Mouse (Mus musculus): ENCODE measurements around the gene Rhbdd3. TPM values are rescaled to one million over a fixed set of nuclear protein-coding genes. Genes with fewer than 3 reads are reported as not detected.
"Not testable (repeated sequence)": the region's sequence is repeated elsewhere in the genome, so short reads cannot be mapped to it uniquely, and the experiment has no call there.

Rhbdd3 gene
- total RNA-seq, 1 experiment from 2014 or later = 24.4 TPM

DNA sequence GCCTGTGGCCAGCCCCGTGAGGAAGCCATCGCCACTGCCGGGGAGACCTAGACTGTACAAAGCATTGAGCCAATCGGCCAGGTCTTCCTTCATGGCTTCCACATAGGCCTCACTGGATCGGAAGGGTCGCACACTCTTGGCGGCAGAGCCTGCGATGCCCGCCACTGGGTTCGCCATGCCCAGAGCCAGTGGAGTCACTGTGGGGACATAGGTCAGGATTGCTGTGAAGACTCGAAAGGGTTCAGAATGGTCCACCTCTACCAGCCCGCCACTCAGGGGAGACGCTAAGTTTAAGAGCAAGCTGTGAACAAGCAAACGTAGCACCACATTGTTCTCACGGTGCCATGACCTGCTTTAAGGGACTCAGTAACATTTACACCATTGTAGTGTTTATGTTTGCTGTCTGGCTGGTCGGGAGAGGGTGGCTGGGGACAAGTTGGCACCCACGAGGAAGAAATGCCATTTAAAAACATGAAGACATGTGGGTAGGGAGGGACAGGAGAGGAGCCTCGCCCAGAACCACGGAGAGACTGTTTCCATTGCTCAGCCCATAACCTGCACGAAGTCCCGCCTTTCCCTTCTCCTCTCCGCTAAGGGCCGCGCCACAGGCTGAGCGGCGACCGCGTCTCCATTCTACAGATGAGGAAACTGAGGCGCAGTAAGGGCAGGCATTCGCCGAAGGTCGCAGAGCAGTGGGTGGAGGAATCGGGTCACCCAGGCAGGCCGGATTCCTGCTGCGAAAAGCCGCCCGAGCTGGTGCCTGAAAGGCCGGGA, 34.3 kb upstream of the Rhbdd3 start:
- ATAC-seq (replicated peaks; ENCODE audit: low read depth, poor library complexity, severe bottlenecking) = no peak

GRCm38 (mm10) chr11:5065056-5065821, 33.5 kb upstream of the Rhbdd3 start, which contains the start of gene Gas2l1:
Gas2l1 (minus strand) TSS chr11:5065327.
- ATAC-seq (replicated peaks; ENCODE audit: low read depth, poor library complexity, severe bottlenecking) = peak; percentile 46

DNA sequence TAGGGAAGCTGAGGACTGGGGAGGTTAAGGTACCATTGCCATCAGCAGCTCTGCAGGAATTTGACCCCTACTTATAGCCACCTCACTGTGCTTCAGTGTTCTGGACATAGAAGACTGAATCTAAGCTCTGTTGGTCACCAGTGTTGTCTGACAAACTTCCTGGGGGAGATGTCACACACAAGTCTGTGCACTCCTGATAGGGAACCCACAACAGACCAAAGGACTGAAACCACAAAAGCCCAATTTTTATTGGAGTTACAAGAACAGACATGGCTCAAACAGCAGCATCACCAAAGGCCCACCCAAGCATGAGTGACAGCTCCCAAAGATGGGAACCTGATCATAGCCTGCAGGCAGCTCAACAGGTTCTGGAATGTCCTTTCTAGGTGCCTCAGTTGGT, 31.7 kb upstream of the Rhbdd3 start:
- peak; percentile 20; the same call in 1 of the 2 replicates for ATAC-seq (replicated peaks; ENCODE audit: low read depth, poor library complexity, severe bottlenecking)

- no peak for ATAC-seq (replicated peaks; ENCODE audit: low read depth, poor library complexity, severe bottlenecking)
Measured at GRCm38 (mm10) chr11:5068126-5068971, 30.4 kb upstream of the Rhbdd3 start.

DNA sequence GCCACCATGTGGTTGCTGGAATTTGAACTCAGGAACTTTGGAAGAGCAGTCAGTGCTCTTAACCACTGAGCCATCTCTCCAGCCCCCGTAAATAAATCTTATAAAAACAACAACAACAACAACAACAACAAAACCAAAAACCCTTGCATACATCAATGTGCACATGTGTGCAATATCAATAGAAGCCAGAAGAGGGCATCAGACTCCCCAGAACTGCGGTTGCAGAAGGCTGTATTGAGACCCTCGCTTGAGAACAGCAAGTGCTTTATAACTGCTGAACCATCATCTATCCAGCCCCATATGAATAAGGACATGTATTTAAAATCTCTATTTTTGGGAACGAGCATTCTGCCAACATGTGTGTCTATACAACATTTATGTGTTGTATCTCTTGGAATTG, 23.8 kb upstream of the Rhbdd3 start:
- 0 out of 2 replicates have a peak, but pooled peaks have one; percentile 74 for ATAC-seq (replicated peaks; ENCODE audit: low read depth, poor library complexity, severe bottlenecking)

- no peak for ATAC-seq (replicated peaks; ENCODE audit: low read depth, poor library complexity, severe bottlenecking)
Measured at GRCm38 (mm10) chr11:5075760-5076159, 23.0 kb upstream of the Rhbdd3 start.

DNA sequence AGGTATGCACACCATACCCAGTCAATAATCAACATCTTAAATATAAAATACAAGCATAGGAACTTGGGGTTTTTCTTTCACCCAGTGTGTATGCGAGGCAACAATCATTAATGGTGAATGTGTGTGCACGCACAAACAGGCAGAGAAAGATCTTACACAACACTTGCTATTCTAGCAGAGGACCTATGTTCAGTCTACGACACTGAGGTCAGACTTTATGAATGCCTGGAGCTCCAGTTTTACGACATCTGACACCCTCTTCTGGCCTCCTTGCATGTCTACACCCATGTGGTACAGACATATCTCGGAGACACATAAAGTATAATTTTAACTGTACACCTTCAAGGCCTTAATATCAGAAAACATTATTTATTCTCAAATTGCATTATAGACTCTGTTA, 21.9 kb upstream of the Rhbdd3 start:
- ATAC-seq (replicated peaks; ENCODE audit: low read depth, poor library complexity, severe bottlenecking) = not testable (repeated sequence)

- ATAC-seq (replicated peaks; ENCODE audit: low read depth, poor library complexity, severe bottlenecking) = no peak
Measured at GRCm38 (mm10) chr11:5089147-5089546, 9.6 kb upstream of the Rhbdd3 start.

DNA sequence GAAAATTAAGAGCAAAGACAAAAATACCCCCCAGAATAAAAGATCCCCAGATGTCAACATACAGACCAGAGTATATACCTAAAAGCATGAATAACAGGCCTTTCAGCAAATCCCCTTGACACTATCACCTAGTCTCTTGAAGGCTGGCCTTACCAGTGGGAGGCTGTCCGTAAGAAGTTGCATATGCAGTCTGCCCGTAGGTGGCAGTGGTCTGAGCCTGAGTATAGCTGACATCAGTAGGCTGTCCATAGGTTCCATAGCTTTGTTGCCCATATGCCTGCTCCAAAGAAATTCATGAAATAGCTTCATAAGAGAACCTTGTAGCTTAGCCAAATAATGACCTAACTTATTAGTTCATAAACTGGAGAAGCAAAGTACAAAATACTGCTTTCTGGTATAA, 7.0 kb upstream of the Rhbdd3 start:
- ATAC-seq (replicated peaks; ENCODE audit: low read depth, poor library complexity, severe bottlenecking) = peak; percentile 69

DNA sequence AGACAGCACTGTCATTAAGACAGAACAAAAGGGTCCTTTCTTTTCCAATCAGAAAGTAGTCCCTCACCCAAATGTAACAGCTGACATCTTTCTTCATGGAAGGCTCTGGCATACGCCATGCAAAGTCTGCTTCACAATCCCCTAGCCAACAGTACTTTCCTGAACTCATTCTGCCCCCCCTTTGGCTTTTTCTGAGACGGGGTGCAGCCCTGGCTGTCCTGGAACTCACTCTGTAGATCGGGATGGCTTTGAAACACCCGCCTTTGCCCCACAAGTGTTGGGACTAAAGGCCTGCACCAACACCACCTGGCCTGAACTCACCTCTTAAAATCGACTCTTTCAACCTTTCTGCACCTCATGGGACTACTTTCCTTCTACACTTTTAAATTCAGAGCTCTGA, 2.8 kb upstream of the Rhbdd3 start:
- no peak for ATAC-seq (replicated peaks; ENCODE audit: low read depth, poor library complexity, severe bottlenecking)

DNA sequence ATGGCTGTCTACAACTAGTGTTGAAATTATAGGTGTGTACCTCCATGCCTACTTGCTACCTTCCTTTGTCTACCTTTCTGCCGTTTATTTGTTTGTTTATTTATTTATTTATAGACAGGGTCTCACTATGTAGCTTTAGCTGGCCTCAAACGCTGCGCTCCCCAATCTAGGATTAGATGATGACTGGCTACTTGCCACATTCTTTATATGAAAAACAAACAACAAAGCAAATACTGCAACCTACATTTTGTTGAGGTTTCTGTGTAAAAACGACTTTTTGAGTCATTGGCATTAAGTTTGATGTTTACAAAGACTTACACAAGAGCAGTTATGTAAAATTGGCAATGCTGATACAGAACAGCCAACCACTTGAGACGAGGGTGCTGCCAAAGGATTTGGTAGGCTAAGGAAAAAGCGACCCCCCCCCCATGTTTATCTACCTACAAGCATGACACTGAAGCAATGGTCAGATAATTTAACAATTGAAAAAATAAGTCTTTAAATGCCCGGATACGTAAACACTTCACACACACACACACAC, 2.2 kb upstream of the Rhbdd3 start:
- ATAC-seq (replicated peaks; ENCODE audit: low read depth, poor library complexity, severe bottlenecking) = no peak

DNA sequence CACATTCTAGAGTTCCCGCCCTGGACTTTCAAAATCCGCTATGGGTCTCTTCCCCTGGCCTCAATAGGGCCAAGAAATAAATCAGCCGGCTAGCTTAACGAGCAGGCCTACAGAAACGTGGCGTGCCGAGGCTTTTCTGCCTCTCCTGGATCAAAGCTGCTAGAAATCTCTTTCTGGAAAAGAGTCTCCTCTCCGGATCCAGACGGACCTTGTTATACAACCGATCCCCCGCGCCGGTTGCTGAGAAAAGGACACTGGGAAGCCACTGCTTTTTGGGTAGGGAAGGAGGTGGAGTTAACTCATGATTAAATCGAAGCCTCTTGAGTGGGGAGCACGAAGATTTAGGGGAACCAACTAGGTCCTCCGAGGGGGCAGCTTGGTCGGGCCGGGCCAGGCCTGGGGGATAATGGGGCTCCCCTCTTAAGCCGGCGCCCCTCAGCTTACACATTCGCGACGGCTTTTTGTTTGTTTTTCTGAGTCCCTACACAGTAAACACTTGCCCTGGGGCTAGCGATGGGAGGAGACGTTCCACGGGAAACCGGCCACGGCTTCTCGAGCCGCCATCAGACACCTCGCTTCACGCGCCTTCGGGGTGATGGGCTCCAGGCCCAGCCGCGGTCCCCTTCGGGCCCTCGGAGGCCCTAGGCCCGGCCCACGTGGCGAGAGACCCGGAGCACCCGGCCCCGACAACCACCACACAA, 541 bp upstream of the Rhbdd3 start:
- no peak for ATAC-seq (replicated peaks; ENCODE audit: low read depth, poor library complexity, severe bottlenecking)

GRCm38 (mm10) chr11:5099576-5100183, 954 bp downstream of the Rhbdd3 start:
- ATAC-seq (replicated peaks; ENCODE audit: low read depth, poor library complexity, severe bottlenecking) = peak; percentile 70

DNA sequence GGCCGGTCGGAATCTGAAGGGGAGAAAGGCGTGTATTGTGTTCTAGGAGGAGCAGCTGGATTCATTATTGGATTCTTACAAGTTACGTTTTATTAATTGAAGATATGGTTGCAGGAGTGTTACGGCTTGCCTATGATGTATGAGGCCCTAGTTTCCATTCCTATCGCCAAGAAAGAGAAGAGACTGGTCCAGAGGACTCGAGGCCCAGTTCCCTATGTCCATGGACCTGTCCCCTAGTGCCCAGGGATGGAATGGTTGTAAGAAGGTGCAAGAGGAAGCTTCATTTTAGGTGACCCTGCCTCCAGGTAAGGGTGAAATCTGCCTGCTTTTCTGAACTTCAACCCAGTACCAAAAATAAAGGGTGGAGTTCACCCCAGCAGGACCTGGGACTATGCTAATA, 1.6 kb downstream of the Rhbdd3 start:
- ATAC-seq (replicated peaks; ENCODE audit: low read depth, poor library complexity, severe bottlenecking) = no peak

DNA sequence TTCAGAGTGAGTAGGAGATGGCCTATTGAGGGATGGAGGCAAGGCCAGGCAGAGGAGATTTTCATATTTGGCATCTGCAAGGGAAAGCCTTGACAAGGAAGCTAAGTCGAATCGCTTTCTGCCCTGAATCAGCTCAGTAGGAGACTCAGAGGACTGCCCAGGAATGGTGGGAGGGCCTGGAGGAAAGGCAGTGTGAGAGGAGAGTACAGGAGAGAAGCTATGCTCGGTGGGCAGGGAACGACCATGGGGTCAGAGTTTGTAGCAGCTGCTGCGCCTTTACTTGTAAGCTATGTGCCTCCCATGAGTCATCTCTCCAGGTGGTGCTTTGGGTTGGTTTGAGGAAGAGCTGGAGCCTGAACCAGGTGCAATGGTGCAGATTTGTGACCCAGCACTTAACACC, 2.1 kb downstream of the Rhbdd3 start:
- no peak for ATAC-seq (replicated peaks; ENCODE audit: low read depth, poor library complexity, severe bottlenecking)

GRCm38 (mm10) chr11:5101641-5102040, 2.9 kb downstream of the Rhbdd3 start:
- no peak for ATAC-seq (replicated peaks; ENCODE audit: low read depth, poor library complexity, severe bottlenecking)

- ATAC-seq (replicated peaks; ENCODE audit: low read depth, poor library complexity, severe bottlenecking) = no peak
Measured at GRCm38 (mm10) chr11:5102384-5102783, 3.7 kb downstream of the Rhbdd3 start.

DNA sequence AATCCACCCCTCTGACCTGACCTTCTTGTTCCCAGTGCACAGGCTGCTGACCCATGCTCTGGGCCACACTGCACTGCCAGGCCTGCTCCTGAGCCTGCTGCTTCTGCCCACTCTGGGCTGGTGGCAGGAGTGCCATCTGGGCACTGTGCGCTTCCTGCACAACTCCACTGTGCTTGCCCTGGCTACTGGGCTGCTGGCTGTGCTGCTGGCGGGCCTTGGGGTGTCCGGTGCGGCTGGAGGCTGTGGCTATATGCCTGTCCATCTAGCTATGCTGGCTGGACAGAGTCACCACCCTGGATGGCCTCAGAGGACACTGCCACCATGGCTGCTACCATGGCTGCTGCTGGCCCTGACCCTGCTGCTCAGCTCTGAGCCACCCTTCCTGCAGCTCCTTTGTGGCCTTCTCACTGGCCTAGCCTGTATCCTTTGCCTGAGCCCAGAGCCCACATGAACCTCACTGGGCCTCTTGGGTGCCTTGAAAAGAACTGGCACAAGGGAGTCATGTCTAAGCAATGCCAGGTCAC, 5.3 kb downstream of the Rhbdd3 start:
- no peak for ATAC-seq (replicated peaks; ENCODE audit: low read depth, poor library complexity, severe bottlenecking)

DNA sequence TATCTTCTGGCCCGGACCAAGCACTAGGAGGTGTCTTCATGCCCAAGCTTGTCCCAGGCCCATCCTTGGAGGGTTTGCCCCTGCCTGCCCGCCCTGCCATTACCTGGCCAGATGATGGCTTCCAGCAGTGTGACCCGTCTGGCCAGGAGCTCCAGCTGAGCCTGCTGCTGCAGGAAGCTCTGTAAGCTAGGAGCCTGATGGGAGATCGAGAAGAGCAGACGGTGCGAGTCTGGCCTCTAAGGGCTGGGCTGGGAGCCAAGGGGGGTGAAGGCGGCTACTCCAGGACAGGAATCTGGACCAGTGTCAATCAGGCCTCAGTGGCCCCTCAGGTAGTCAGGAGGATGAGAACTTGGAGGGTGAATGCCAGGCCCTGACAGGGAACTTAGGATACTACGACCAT, 10.7 kb downstream of the Rhbdd3 start:
- no peak for ATAC-seq (replicated peaks; ENCODE audit: low read depth, poor library complexity, severe bottlenecking)

All from common myeloid progenitor, adult 5-6 weeks (primary cell).